Mouse (Mus musculus) MEL (cell line): ENCODE measurements around the gene Irf2bp2. TPM values are rescaled to one million over a fixed set of nuclear protein-coding genes. Genes with fewer than 3 reads are reported as not detected.
A peak's percentile ranks its signal among the peaks of the same experiment; 100 is the strongest.

ENCODE experiments used
- DNase-seq: peaks from one replicate; pipeline ENCODE4 v3.0.0; 2011; ENCODE audit warnings: low read depth, low spot score
- H3K27ac ChIP-seq: 2 replicates; pipeline ENCODE4 v1.5.1; 2012; ENCODE audit warnings: low read depth, mild to moderate bottlenecking, control low read depth, low read length, moderate library complexity; ENCODE audit not compliant: control insufficient read depth
- H3K27me3 ChIP-seq, 2 experiments: fragments of 150-350 bp in 1 of 2; sonication (generic) in 1 of 2; 2 replicates each; pipeline ENCODE4 v1.6.1; 2012; ENCODE audit warnings: low read length in 2 of 2, mild to moderate bottlenecking in 2 of 2, improper control_type of control experiment in 1 of 2, moderate library complexity in 1 of 2; ENCODE audit not compliant: insufficient read depth in 2 of 2, control insufficient read depth in 1 of 2
- H3K36me3 ChIP-seq, 2 experiments: 2 replicates each; pipeline ENCODE4 v1.6.1; 2012 to 2014; ENCODE audit warnings: low read length in 2 of 2, improper control_type of control experiment in 1 of 2, inconsistent platforms in 1 of 2, mild to moderate bottlenecking in 1 of 2; ENCODE audit not compliant: insufficient read depth in 2 of 2, control insufficient read depth in 1 of 2
- H3K4me1 ChIP-seq, 2 experiments: fragments of 150-350 bp in 1 of 2; sonication (generic) in 1 of 2; 2 replicates each; pipeline ENCODE4 v1.6.1; 2012; ENCODE audit warnings: low read length in 2 of 2, improper control_type of control experiment in 1 of 2, mild to moderate bottlenecking in 1 of 2; ENCODE audit not compliant: insufficient read depth in 2 of 2, control insufficient read depth in 1 of 2
- H3K4me3 ChIP-seq, 2 experiments: fragments of 150-350 bp in 1 of 2; sonication (generic) in 1 of 2; 2 replicates each; pipeline ENCODE4 v1.5.1; 2012; ENCODE audit warnings: low read depth in 2 of 2, low read length in 2 of 2, mild to moderate bottlenecking in 2 of 2, moderate library complexity in 2 of 2, control low read depth in 1 of 2, improper control_type of control experiment in 1 of 2; ENCODE audit not compliant: control insufficient read depth in 1 of 2, insufficient read depth in 1 of 2
- H3K79me2 ChIP-seq: 2 replicates; pipeline ENCODE4 v1.6.1; 2012; ENCODE audit warnings: mild to moderate bottlenecking, low read length, moderate library complexity; ENCODE audit not compliant: control insufficient read depth, poor library complexity, insufficient read depth
- H3K9ac ChIP-seq: 2 replicates; pipeline ENCODE4 v1.6.1; 2012; ENCODE audit warnings: low read depth, mild to moderate bottlenecking, control low read depth, low read length, moderate library complexity; ENCODE audit not compliant: control insufficient read depth, poor library complexity, severe bottlenecking
- H3K9me3 ChIP-seq: fragments of 150-350 bp; sonication (generic); replicated peaks from 2 replicates; pipeline ENCODE4 v1.6.1; 2012; ENCODE audit warnings: mild to moderate bottlenecking, low read length, improper control_type of control experiment, moderate library complexity; ENCODE audit not compliant: insufficient read depth
- BHLHE40 ChIP-seq: IDR thresholded peaks from 2 replicates; pipeline ENCODE4 v1.6.1; 2012; ENCODE audit warnings: low read depth, mild to moderate bottlenecking, inconsistent platforms, low read length, improper control_type of control experiment, borderline replicate concordance
- CHD1 ChIP-seq: IDR thresholded peaks from 2 replicates; pipeline ENCODE4 v1.6.1; 2012; ENCODE audit warnings: low read depth, mild to moderate bottlenecking, inconsistent platforms, low read length, improper control_type of control experiment
- CHD2 ChIP-seq: IDR thresholded peaks from 2 replicates; pipeline ENCODE4 v1.6.1; 2011; ENCODE audit warnings: low read length, improper control_type of control experiment
- CTCF ChIP-seq, 3 experiments: IDR thresholded peaks in 2 of 3; conservative IDR thresholded peaks in 1 of 3; 2 replicates each; pipeline ENCODE4 v1.5.1; 2011 to 2012; ENCODE audit warnings: low read length in 3 of 3, low read depth in 2 of 3, mild to moderate bottlenecking in 2 of 3, improper control_type of control experiment in 1 of 3, inconsistent platforms in 1 of 3, mixed read lengths in 1 of 3, moderate library complexity in 1 of 3; ENCODE audit not compliant: control insufficient read depth in 1 of 3, insufficient read depth in 1 of 3, poor library complexity in 1 of 3, severe bottlenecking in 1 of 3
- E2F4 ChIP-seq: IDR thresholded peaks from 2 replicates; pipeline ENCODE4 v1.6.1; 2011; ENCODE audit warnings: low read depth, low read length, improper control_type of control experiment, borderline replicate concordance
- ELF1 ChIP-seq: IDR thresholded peaks from 2 replicates; pipeline ENCODE4 v1.6.1; 2014; ENCODE audit warnings: low read depth, mild to moderate bottlenecking, inconsistent platforms, low read length, improper control_type of control experiment, moderate library complexity
- EP300 ChIP-seq, 2 experiments: IDR thresholded peaks; 2 replicates each; pipeline ENCODE4 v1.6.1; 2011; ENCODE audit warnings: improper control_type of control experiment in 2 of 2, low read length in 2 of 2, low read depth in 1 of 2, mild to moderate bottlenecking in 1 of 2
- ETS1 ChIP-seq: IDR thresholded peaks from 2 replicates; pipeline ENCODE4 v1.6.1; 2012; ENCODE audit warnings: low read depth, mild to moderate bottlenecking, inconsistent platforms, low read length, improper control_type of control experiment, moderate library complexity
- GABPA ChIP-seq: IDR thresholded peaks from 2 replicates; pipeline ENCODE4 v1.6.1; 2012; ENCODE audit warnings: low read depth, mild to moderate bottlenecking, inconsistent platforms, low read length, improper control_type of control experiment, moderate library complexity
- HCFC1 ChIP-seq: IDR thresholded peaks from 2 replicates; pipeline ENCODE4 v1.6.1; 2012; ENCODE audit warnings: low read depth, mild to moderate bottlenecking, inconsistent platforms, low read length, improper control_type of control experiment, moderate library complexity
- MAX ChIP-seq: IDR thresholded peaks from 2 replicates; pipeline ENCODE4 v1.6.1; 2011; ENCODE audit warnings: low read length, improper control_type of control experiment
- MEF2A ChIP-seq: IDR thresholded peaks from 2 replicates; pipeline ENCODE4 v1.6.1; 2014; ENCODE audit warnings: low read depth, mild to moderate bottlenecking, inconsistent platforms, low read length, improper control_type of control experiment; ENCODE audit not compliant: poor library complexity, insufficient replicate concordance, severe bottlenecking; ENCODE audit errors: extremely low read depth
- MXI1 ChIP-seq: IDR thresholded peaks from 2 replicates; pipeline ENCODE4 v1.6.1; 2011; ENCODE audit warnings: mild to moderate bottlenecking, low read depth, low read length, improper control_type of control experiment
- MYC ChIP-seq: IDR thresholded peaks from 2 replicates; pipeline ENCODE4 v1.6.1; 2011; ENCODE audit warnings: low read depth, mild to moderate bottlenecking, low read length, improper control_type of control experiment, moderate library complexity
- POLR2A ChIP-seq, 2 experiments: IDR thresholded peaks; 2 replicates each; pipeline ENCODE4 v1.6.1; 2011 to 2012; ENCODE audit warnings: low read length in 2 of 2, mild to moderate bottlenecking in 2 of 2, control low read depth in 1 of 2, improper control_type of control experiment in 1 of 2, low read depth in 1 of 2, moderate library complexity in 1 of 2; ENCODE audit not compliant: control insufficient read depth in 1 of 2, insufficient read depth in 1 of 2, poor library complexity in 1 of 2
- RAD21 ChIP-seq: IDR thresholded peaks from 2 replicates; pipeline ENCODE4 v1.6.1; 2011; ENCODE audit warnings: mild to moderate bottlenecking, low read depth, low read length, improper control_type of control experiment
- SMC3 ChIP-seq: IDR thresholded peaks from 2 replicates; pipeline ENCODE4 v1.6.1; 2011; ENCODE audit warnings: low read depth, low read length, improper control_type of control experiment
- TAL1 ChIP-seq: IDR thresholded peaks from 2 replicates; pipeline ENCODE4 v1.6.1; 2012; ENCODE audit warnings: mild to moderate bottlenecking, inconsistent platforms, low read length, moderate library complexity, mixed read lengths
- USF1 ChIP-seq: IDR thresholded peaks from 2 replicates; pipeline ENCODE4 v1.6.1; 2014; ENCODE audit warnings: low read depth, mild to moderate bottlenecking, inconsistent platforms, low read length, improper control_type of control experiment, moderate library complexity
- USF2 ChIP-seq, 2 experiments: IDR thresholded peaks; 2 replicates each; pipeline ENCODE4 v1.6.1; 2011 to 2012; ENCODE audit warnings: improper control_type of control experiment in 2 of 2, low read length in 2 of 2, borderline replicate concordance in 1 of 2, inconsistent platforms in 1 of 2, low read depth in 1 of 2, mild to moderate bottlenecking in 1 of 2; ENCODE audit not compliant: insufficient read depth in 1 of 2
- ZKSCAN1 ChIP-seq: IDR thresholded peaks from 2 replicates; pipeline ENCODE4 v1.6.1; 2012; ENCODE audit warnings: low read depth, mild to moderate bottlenecking, inconsistent platforms, low read length, improper control_type of control experiment, moderate library complexity
- ZMIZ1 ChIP-seq: IDR thresholded peaks from 2 replicates; pipeline ENCODE4 v1.6.1; 2012; ENCODE audit warnings: low read depth, mild to moderate bottlenecking, inconsistent platforms, low read length, improper control_type of control experiment, moderate library complexity
- ZNF384 ChIP-seq: IDR thresholded peaks from 2 replicates; pipeline ENCODE4 v1.6.1; 2012; ENCODE audit warnings: low read depth, mild to moderate bottlenecking, inconsistent platforms, low read length, improper control_type of control experiment
- polyA plus RNA-seq, 2 experiments: library from polyadenylated mRNA; stranded (reverse) in 1 of 2; unstranded in 1 of 2; fragments of >175 nt in 1 of 2; fragments of >200 nt in 1 of 2; gene quantifications; 2 replicates each; pipeline versions ENCODE4 v1.2.1 to v1.2.4; 2012; ENCODE audit warnings: low replicate concordance in 2 of 2, low read depth in 1 of 2; ENCODE audit not compliant: insufficient read length in 2 of 2, insufficient read depth in 1 of 2, missing spikeins in 1 of 2
- total RNA-seq: library from RNA; depleted of rRNA; stranded (reverse); fragments of 300-350 nt; gene quantifications from 2 replicates; pipeline ENCODE4 v1.2.3, GENCODE M21; 2012

The Irf2bp2 gene
- total and polyA plus RNA-seq, 3 experiments = 17.1 to 30.4 TPM; not detected in 1

DNA sequence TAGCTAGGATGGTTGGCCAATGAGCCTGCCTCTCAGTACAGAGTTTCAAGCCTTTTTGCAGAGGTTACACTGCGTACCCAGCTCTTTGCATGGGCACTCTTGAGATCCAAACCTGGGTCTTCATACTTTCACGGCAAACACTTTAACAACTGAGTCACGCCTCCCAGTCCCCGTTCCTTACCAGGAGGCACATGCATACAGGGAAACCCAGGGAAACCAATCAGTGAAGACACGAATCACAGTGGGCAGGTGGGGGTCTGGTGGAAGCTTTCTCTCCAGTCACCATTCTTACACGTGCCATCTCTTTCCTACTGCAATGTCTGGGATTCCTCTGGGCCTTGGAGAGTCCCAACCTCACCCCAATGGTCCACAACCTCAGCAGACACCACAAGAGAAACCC, 12.1 kb downstream of the Irf2bp2 start:
- peaks cover 7 to 17% of the 10 kb centered on the region in 2 experiments; a peak in 3 of 4 replicates for H3K4me1 ChIP-seq
- H3K79me2 ChIP-seq = peaks cover 13% of the 10 kb centered on the region
- H3K9ac ChIP-seq = no peak overlapping the region
- TF ChIP-seq EP300 (IDR thresholded peaks at IDR 0.05; ENCODE audit: low read depth in 1 of 2, low read length in 2 of 2) (no peak), USF2 (IDR thresholded peaks at IDR 0.05; ENCODE audit: borderline replicate concordance in 1 of 2, insufficient read depth in 1 of 2, low read depth in 1 of 2, low read length in 2 of 2) (no peak), RAD21 (no peak), GABPA (no peak), TAL1 (no peak), CHD1 (no peak), ELF1 (no peak), CTCF (IDR thresholded peaks at IDR 0.05 in 2 of 3, conservative IDR thresholded peaks at IDR 0.05 in 1 of 3; ENCODE audit: control insufficient read depth in 1 of 3, insufficient read depth in 1 of 3, low read depth in 2 of 3, low read length in 3 of 3, poor library complexity in 1 of 3, severe bottlenecking in 1 of 3) (no peak), POLR2A (IDR thresholded peaks at IDR 0.05; ENCODE audit: control insufficient read depth in 1 of 2, insufficient read depth in 1 of 2, low read depth in 1 of 2, low read length in 2 of 2, poor library complexity in 1 of 2) (no peak), ZMIZ1 (no peak), MYC (no peak), HCFC1 (no peak), BHLHE40 (no peak), MEF2A (no peak), SMC3 (no peak), ZKSCAN1 (no peak), CHD2 (no peak), USF1 (no peak), E2F4 (no peak)
- DNase-seq = no peak
- H3K36me3 ChIP-seq = peaks cover 0 to 17% of the 10 kb centered on the region in 2 experiments; a peak in 2 of 4 replicates
- H3K4me3 ChIP-seq = no peak overlapping the region
- H3K27me3 ChIP-seq = no peaks in the 10 kb centered on the region
- H3K9me3 ChIP-seq = no peaks in the 10 kb centered on the region
- H3K27ac ChIP-seq = no peak overlapping the region

GRCm38 (mm10) chr8:126580826-126581225, 13.0 kb downstream of the Irf2bp2 start:
- Histone ChIP-seq H3K9ac (no peak overlapping the region), H3K4me1 (peaks cover 4 to 13% of the 10 kb centered on the region in 2 experiments; a peak in 3 of 4 replicates), H3K27me3 (no peaks in the 10 kb centered on the region)
- peak; percentile 48 for DNase-seq
- TF ChIP-seq USF2 (IDR thresholded peaks at IDR 0.05; ENCODE audit: borderline replicate concordance in 1 of 2, insufficient read depth in 1 of 2, low read depth in 1 of 2, low read length in 2 of 2) (no peak), MEF2A (no peak), MYC (no peak), ELF1 (no peak), USF1 (no peak), TAL1 (no peak), MXI1 (no peak), E2F4 (no peak), MAX (no peak), ETS1 (no peak), CTCF (IDR thresholded peaks at IDR 0.05 in 2 of 3, conservative IDR thresholded peaks at IDR 0.05 in 1 of 3; ENCODE audit: control insufficient read depth in 1 of 3, insufficient read depth in 1 of 3, low read depth in 2 of 3, low read length in 3 of 3, poor library complexity in 1 of 3, severe bottlenecking in 1 of 3) (no peak), ZNF384 (no peak)
- TF ChIP-seq, all 39 proteins: peak for 0
- no peaks in the 10 kb centered on the region for H3K9me3 ChIP-seq
- no peak overlapping the region for H3K27ac ChIP-seq
- no peak overlapping the region for H3K4me3 ChIP-seq
- peaks cover 0 to 9% of the 10 kb centered on the region in 2 experiments; a peak in 2 of 4 replicates for H3K36me3 ChIP-seq
- H3K79me2 ChIP-seq = peaks cover 8% of the 10 kb centered on the region
